Mouse (Mus musculus) lung, adult 2 months (tissue): ENCODE data around the gene Raph1. TPM values are rescaled to one million over a fixed set of nuclear protein-coding genes. Genes with fewer than 3 reads are reported as not detected.

Source experiments
- DNase-seq: peaks from one replicate; pipeline ENCODE4 v3.0.0; 2022
- H3K4me1 ChIP-seq: fragments of 200-500 bp; 2 replicates; pipeline ENCODE4 v1.6.1; 2011; ENCODE audit warnings: low read length; ENCODE audit not compliant: control insufficient read depth, insufficient read depth
- H3K4me3 ChIP-seq: fragments of 200-500 bp; replicated peaks from 2 replicates; pipeline ENCODE3; 2011; ENCODE audit warnings: low read depth, mild to moderate bottlenecking, control low read depth, low read length; ENCODE audit errors: extremely low read depth
- CTCF ChIP-seq: fragments of 200-500 bp; IDR thresholded peaks from 2 replicates; pipeline ENCODE4 v1.5.1; 2011; ENCODE audit warnings: mild to moderate bottlenecking, low read length, control low read depth; ENCODE audit not compliant: insufficient read depth
- POLR2A ChIP-seq: fragments of 200-500 bp; IDR thresholded peaks from 2 replicates; pipeline ENCODE4 v1.6.1; 2011; ENCODE audit warnings: low read depth, mild to moderate bottlenecking, control low read depth, low read length, borderline replicate concordance; ENCODE audit errors: extremely low read depth
- WGBS: fragments of 180-500 bp; shearing (Covaris S2); methylation state at CpG from one replicate; pipeline ENCODE4 v1.1.7; 2018; 5-methylcytosine and 5-hydroxymethylcytosine counted together
- polyA plus RNA-seq: library from polyadenylated mRNA; depleted of rRNA; stranded (reverse); fragments of >200 nt; gene quantifications from 2 replicates; pipeline ENCODE4 v1.2.3, GENCODE M21; 2012

The Raph1 gene
- polyA plus RNA-seq, 1 experiment, result 16.4 TPM

GRCm38 (mm10) chr1:60567321-60567720 lies 417 bp upstream of the Raph1 start:
- no peak for DNase-seq
- Histone ChIP-seq H3K4me3 (peak overlapping the region; percentile 87), H3K4me1 (peaks cover 8% of the 10 kb centered on the region)
- WGBS, result 12% methylated on average over 5 of the region's 5 CpGs
- no peak for TF ChIP-seq POLR2A
- TF ChIP-seq CTCF, result no peak

GRCm38 (mm10) chr1:60565931-60566630 lies 823 bp downstream of the Raph1 start:
- under 1% methylated on average over 56 of the region's 56 CpGs for WGBS
- peak; percentile 77 for DNase-seq
- H3K4me1 ChIP-seq, result peaks cover 6% of the 10 kb centered on the region; the same call in 1 of the 2 replicates
- H3K4me3 ChIP-seq, result peak overlapping the region; percentile 87
- TF ChIP-seq POLR2A (no peak), CTCF (no peak)

- peak; percentile 33 for DNase-seq
- no peak for TF ChIP-seq POLR2A
- TF ChIP-seq CTCF, result 0 out of 2 replicates have a peak, but pooled peaks have one; percentile 26
- Histone ChIP-seq H3K4me1 (peaks cover 6% of the 10 kb centered on the region; the same call in 1 of the 2 replicates), H3K4me3 (peak overlapping the region; percentile 87)
- WGBS, result 3% methylated on average over 13 of the region's 13 CpGs
Observed at GRCm38 (mm10) chr1:60565270-60565920, 1.5 kb downstream of the Raph1 start.

GRCm38 (mm10) chr1:60564691-60565090 lies 2.2 kb downstream of the Raph1 start:
- peak overlapping the region; percentile 32 for H3K4me3 ChIP-seq
- 55% methylated on average over 5 of the region's 5 CpGs for WGBS
- TF ChIP-seq POLR2A, result no peak
- TF ChIP-seq CTCF, result no peak
- no peak for DNase-seq
- H3K4me1 ChIP-seq, result peaks cover 6% of the 10 kb centered on the region; the same call in 1 of the 2 replicates

- no peak for TF ChIP-seq CTCF
- no peak for TF ChIP-seq POLR2A
- peaks cover 6% of the 10 kb centered on the region; the same call in 1 of the 2 replicates for H3K4me1 ChIP-seq
- no peak for DNase-seq
- H3K4me3 ChIP-seq, result no peak overlapping the region
Observed at GRCm38 (mm10) chr1:60563021-60563420, 3.9 kb downstream of the Raph1 start.

GRCm38 (mm10) chr1:60543681-60544080 lies 23.2 kb downstream of the Raph1 start:
- H3K4me3 ChIP-seq, result no peak overlapping the region
- TF ChIP-seq CTCF, result no peak
- no peak for TF ChIP-seq POLR2A
- 43% methylated on average over 1 of the region's 1 CpGs for WGBS
- no peaks in the 10 kb centered on the region; the same call in 1 of the 2 replicates for H3K4me1 ChIP-seq
- DNase-seq, result no peak

GRCm38 (mm10) chr1:60539272-60539671 lies 27.6 kb downstream of the Raph1 start:
- TF ChIP-seq CTCF (no peak), POLR2A (no peak)
- no peak for DNase-seq
- no peaks in the 10 kb centered on the region; the same call in 1 of the 2 replicates for H3K4me1 ChIP-seq
- H3K4me3 ChIP-seq, result no peak overlapping the region
- WGBS, result 69% methylated on average over 3 of the region's 3 CpGs

GRCm38 (mm10) chr1:60534932-60535331 lies 32.0 kb downstream of the Raph1 start:
- WGBS, result 91% methylated on average over 2 of the region's 2 CpGs
- no peak for DNase-seq

GRCm38 (mm10) chr1:60530636-60531035 lies 36.3 kb downstream of the Raph1 start:
- no peak overlapping the region for H3K4me3 ChIP-seq
- DNase-seq, result no peak
- 68% methylated on average over 2 of the region's 2 CpGs for WGBS
- TF ChIP-seq CTCF (no peak), POLR2A (no peak)
- no peaks in the 10 kb centered on the region; the same call in 1 of the 2 replicates for H3K4me1 ChIP-seq

More at GRCm38 (mm10) chr1:60534932-60535331, 32.0 kb downstream of the Raph1 start:
- Histone ChIP-seq H3K4me3 (no peak overlapping the region), H3K4me1 (no peaks in the 10 kb centered on the region; the same call in 1 of the 2 replicates)
- TF ChIP-seq POLR2A (no peak), CTCF (0 out of 2 replicates have a peak, but pooled peaks have one; percentile 3)

- Histone ChIP-seq H3K4me3 (no peak overlapping the region), H3K4me1 (no peaks in the 10 kb centered on the region; the same call in 1 of the 2 replicates)
- no peak for DNase-seq
- 89% methylated on average over 6 of the region's 6 CpGs for WGBS
- TF ChIP-seq CTCF (no peak), POLR2A (no peak)
Observed at GRCm38 (mm10) chr1:60530107-60530506, 36.8 kb downstream of the Raph1 start.
